Mouse (Mus musculus) layer of hippocampus, adult 9-11 months (tissue): ENCODE results near the gene Aqp8.

Source experiments
- DNase-seq: peaks from one replicate; pipeline ENCODE4 v3.0.0; 2022

Gene Aqp8

DNA sequence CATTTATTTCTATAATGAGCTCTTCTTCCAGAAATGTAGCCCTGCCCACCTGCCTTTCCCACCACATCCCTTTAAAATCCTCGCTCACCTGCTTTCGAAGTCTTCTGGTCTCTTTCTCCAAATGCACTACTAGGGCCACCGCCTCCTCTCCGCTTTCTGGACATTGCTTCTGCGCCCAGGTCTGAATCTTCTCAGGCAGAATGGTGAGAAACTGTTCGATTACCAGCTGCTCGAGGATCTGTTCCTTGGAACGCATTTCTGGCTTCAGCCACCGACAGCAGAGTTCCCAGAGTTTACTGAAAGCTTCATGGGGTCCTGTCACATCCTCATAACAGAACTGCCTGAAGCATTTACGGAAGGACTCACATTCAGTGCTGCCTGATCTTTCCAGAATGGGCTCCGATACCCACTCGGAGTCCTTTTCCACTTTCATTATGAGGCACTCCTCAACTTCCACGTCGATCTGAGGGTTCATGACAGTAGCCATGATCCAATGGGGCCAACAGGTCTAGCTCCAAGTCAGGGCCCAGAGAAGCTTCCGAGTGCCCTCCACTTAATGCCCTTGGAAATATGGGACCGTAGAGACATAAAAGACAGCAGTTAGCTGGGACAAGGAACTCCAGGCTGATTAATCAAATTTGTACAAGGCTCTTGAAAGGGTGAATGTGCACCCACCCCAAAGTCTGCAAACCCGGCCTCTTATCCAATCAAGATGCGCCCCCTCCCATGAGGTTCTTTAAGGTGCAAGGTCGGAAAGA is 37.6 kb downstream of the Aqp8 start:
- no peak for DNase-seq

DNA sequence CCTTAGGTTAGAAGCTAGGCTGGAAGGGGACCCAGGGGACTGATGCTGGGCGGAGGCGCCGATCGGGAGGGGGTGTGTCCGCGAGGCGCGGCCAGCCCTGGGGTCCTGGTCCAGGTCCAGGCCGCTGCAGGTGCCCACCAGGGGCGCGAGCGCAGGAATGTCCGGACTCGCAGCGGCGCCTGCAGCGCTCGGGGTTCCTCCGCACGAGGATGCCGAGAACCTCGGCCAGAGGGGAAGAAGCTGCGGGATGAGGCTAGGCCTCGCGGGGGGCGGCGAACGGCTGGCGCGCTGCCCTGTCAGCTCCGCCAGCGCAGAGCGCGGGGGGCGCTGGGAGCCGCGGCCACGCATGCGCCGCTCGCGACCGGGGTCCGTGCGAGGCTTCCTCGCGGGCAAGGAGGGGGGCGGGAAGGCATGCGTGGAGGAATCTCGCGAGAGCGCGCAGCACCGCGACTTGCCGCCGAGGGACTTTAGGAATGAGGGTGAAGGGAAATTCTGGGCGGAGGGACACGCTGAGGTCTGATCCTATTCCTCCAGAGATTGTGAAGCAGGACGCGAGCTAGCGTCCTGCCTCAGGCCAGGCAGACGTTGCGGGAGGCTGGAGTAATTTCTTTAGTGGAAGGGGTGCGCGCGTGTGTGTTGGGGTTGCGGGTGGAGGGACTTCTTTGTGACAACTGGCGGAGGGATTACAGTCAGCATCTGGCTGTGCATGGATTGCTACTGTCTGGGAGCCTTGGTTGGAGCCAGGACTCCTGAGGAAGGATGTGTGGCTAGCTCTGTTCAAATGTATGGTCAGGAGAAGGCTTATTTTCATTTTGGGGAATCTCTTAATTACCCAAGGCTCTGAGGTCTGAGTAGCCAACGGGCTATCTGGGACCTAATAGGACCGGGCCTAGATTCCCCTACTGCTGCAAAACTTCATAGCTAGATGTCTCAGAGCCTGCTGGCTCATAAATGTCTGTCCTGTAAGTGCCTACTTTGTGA is 38.4 kb downstream of the Aqp8 start, which contains the start of gene Zkscan2:
Gene Zkscan2 (minus strand): TSS at position 211 of the 981 bp plus-strand sequence.
- peak; percentile 92 for DNase-seq

DNA sequence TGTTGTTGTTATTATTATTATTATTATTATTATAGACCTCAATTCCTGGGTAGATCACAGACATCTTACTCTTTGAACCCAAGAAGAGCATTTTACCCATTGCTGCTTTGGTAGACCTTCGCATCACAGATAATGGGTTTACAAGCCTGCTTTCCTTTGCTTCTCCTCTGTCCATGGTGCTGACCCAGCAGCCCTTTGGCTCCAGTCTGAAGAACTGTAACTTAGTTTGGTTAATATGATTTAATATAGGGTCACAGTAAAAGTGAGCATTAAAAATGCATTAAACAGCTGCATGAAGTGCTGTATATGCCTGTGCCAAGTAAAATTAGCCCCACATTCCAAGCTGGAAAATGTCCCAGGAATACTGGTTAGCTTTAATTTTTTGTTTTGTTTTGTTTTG is 41.3 kb downstream of the Aqp8 start:
- no peak for DNase-seq

DNA sequence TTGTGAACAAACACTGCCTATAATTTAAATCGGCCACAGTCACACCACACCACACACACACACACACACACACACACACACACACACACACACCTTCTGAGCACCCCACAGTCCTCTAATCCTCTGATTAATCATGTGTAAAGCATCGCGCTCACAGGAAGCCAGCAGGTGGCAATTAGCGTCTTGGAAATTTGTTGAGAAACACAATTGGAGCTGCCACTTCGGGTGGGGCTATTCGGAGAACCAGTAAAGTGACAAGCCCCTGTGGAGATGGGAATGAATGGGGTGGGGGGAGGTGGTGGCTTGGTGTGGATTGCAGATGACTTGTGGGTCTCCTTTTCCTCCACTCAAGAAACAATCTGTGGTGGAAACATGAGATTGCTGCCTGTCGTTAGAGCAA is 45.9 kb downstream of the Aqp8 start:
- no peak for DNase-seq
